Comparison of ENCODE assay signal across 15 mouse cellular contexts in the genomic region with DNA sequence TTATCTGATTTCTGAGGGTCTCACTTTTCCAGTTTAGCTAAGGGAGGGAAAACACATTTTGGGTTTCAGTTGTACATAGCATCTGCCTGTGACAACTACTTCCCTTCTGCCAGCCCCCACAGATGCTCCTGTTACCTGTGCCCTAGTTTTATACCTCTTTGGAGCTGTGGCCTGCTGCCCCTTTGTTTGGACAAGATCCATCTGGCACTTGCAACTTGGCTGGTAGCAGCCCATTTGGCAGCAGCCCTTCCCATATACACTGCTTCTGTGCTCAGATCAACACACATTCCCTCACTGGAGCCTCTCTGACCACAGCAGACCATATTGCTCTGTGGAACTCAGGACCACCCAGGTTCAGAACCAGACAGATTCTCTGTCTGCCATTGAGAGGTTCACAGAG.
"Had no signal": no experiment of that assay in that cellular context is flagged by ENCODE, and none has a peak within 500 bp of the region (broad histone marks: within the 10 kb centered on the region; RNA-seq: fewer than 3 reads in every experiment).

No protein-coding gene starts in this region.

- H3K9me3 ChIP-seq: limb, embryonic 10.5 days; liver, embryonic 15.5 days had no signal

- H3K4me3 ChIP-seq: limb, embryonic 10.5 days; liver, embryonic 15.5 days; neural tube, embryonic 13.5 days had no signal

- H3K9ac ChIP-seq: liver, embryonic 15.5 days; neural tube, embryonic 13.5 days had no signal

- H3K27me3 ChIP-seq: liver, embryonic 15.5 days; neural tube, embryonic 13.5 days had no signal

- H3K36me3 ChIP-seq: limb, embryonic 10.5 days; liver, embryonic 15.5 days; neural tube, embryonic 13.5 days had no signal

- H3K4me2 ChIP-seq: liver, embryonic 11.5 days; liver, embryonic 15.5 days; neural tube, embryonic 13.5 days had no signal

- H3K4me1 ChIP-seq: limb, embryonic 10.5 days; liver, embryonic 15.5 days; neural tube, embryonic 13.5 days had no signal

- H3K27ac ChIP-seq: kidney, postnatal 0 days; limb, embryonic 10.5 days; liver, embryonic 15.5 days; neural tube, embryonic 13.5 days had no signal

- DNase-seq: kidney, postnatal 36 days; lung, adult 2 months; lung, postnatal 36 days; midbrain, embryonic 14.5 days; retina, postnatal 1 day; right cerebral cortex, postnatal 4 days; spleen, adult 18-20 months; thymus, adult 18-20 months; thymus, postnatal 14 days had no signal

- ATAC-seq: lung, postnatal 0 days had no signal
